Comparison of ENCODE assay signal across 18 mouse cellular contexts in the genomic region with DNA sequence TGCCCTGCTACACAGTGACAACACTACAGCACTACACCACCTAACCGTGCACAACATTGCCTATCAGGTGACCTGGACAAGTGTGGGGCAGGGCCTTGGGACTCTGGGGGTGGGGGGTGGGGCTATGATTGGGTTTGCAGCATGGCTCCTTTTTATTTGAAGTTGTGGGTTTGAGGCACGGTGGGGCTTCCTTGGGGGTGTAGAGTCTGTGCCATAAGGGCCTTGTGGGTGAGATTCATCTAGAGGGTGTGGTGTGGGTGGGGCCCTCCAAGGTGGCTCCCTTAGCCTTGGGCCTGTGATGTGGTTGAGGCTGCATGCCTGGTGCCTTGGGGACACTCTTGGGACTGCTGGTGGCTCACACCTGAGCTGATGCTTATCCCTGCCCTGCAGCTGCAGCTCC. TPM values are rescaled to one million over a fixed set of nuclear protein-coding genes. Genes with fewer than 3 reads are reported as not detected.
A peak's percentile ranks its signal among the peaks of the same experiment; 100 is the strongest.
DNase-seq lines count a peak whose midpoint lies in the region; ATAC-seq lines count a peak whose summit lies in the region.
"Had no signal": no experiment of that assay in that cellular context is flagged by ENCODE, and none has a peak within 500 bp of the region (broad histone marks: within the 10 kb centered on the region; RNA-seq: fewer than 3 reads in every experiment).

No protein-coding gene starts in this region.

- no peak for ATAC-seq in CD4-positive, CD25-positive, alpha-beta regulatory T cell, adult 4 months
- ATAC-seq: forebrain, embryonic 13.5 days; hindbrain, embryonic 16.5 days had no signal

- DNase-seq in CD4-positive, CD25-positive, alpha-beta regulatory T cell, adult 2 months (ENCODE audit: low read depth, low spot score) = peak; percentile 33
- DNase-seq in spleen, postnatal 36 days (ENCODE audit: low spot score in 2 of 2) = peak; percentile 18 to 22
- DNase-seq in spleen, adult 18-20 months = no peak
- DNase-seq in induced T-regulatory cell, adult 2 months (ENCODE audit: low read depth) = peak; percentile 51
- peak; percentile 29 to 59 for DNase-seq in thymus, postnatal 36 days
- DNase-seq in layer of hippocampus, postnatal 10 days (ENCODE audit: low spot score in 2 of 2) = no peak
- DNase-seq in right cerebral cortex, adult 2 months (ENCODE audit: low spot score in 2 of 2) = no peak
- DNase-seq: adrenal gland, postnatal 14 days; cerebellum, adult 11 months; cerebellum, postnatal 10 days; heart, postnatal 4 days; kidney, adult 11 months; kidney, postnatal 4 days; lung, postnatal 36 days; right cerebral cortex, postnatal 14 days had no signal

RNA-seq across cellular contexts. Expression of gene Dnm2, which starts 5.1 kb away (rescaled TPM):
- polyA plus RNA-seq in CD4-positive, CD25-positive, alpha-beta regulatory T cell, adult 4 months (2017; shearing (Covaris generic)) = 100 to 1,000 TPM in 1 of 2 experiments, 10 to 100 TPM in 1; 97.0 to 119 TPM
- 10 to 100 TPM; 65.2 to 67.7 TPM for total RNA-seq in layer of hippocampus, postnatal 10 days (2021)

RNA-seq across cellular contexts. Expression of gene Qtrt1, which starts 8.0 kb away (rescaled TPM):
- polyA plus RNA-seq in CD4-positive, CD25-positive, alpha-beta regulatory T cell, adult 4 months (2017; shearing (Covaris generic)) = 10 to 100 TPM; 32.1 to 46.9 TPM
- 10 to 100 TPM; 34.2 to 42.0 TPM for total RNA-seq in layer of hippocampus, postnatal 10 days (2021)

RNA-seq across cellular contexts. Expression of gene Ilf3, which starts 52.0 kb away (rescaled TPM):
- 100 to 1,000 TPM; 127 to 203 TPM for polyA plus RNA-seq in CD4-positive, CD25-positive, alpha-beta regulatory T cell, adult 4 months (2017; shearing (Covaris generic))
- 10 to 100 TPM; 92.4 to 96.7 TPM for total RNA-seq in layer of hippocampus, postnatal 10 days (2021)

Comparison
In these comparisons a context has a peak if more than half of its experiments do, and no peak if none do; other contexts are left out.
1. DNase-seq: peak in CD4-positive, CD25-positive, alpha-beta regulatory T cell, adult 2 months (single experiment), spleen, postnatal 36 days (2 of 2), induced T-regulatory cell, adult 2 months (single experiment) and thymus, postnatal 36 days (2 of 2); none in spleen, adult 18-20 months (0 of 2), layer of hippocampus, postnatal 10 days (0 of 2) and right cerebral cortex, adult 2 months (0 of 2).